Mouse (Mus musculus) midbrain, embryonic 11.5 days (tissue): Measurements from ENCODE around the gene Pecam1. TPM values are rescaled to one million over a fixed set of nuclear protein-coding genes. Genes with fewer than 3 reads are reported as not detected.
"Not testable (repeated sequence)": the region's sequence is repeated elsewhere in the genome, so short reads cannot be mapped to it uniquely, and the experiment has no call there.

ENCODE experiments used
- ATAC-seq: fragments of 200-750 bp; cut with Nextera tagmentation; 2 replicates; pipeline ENCODE4 v1.8.0; 2017; ENCODE audit warnings: moderate TSS enrichment, moderate library complexity; ENCODE audit not compliant: low FRiP score
- DNase-seq: peaks from one replicate; pipeline ENCODE4 v3.0.0; 2015; ENCODE audit warnings: low spot score; ENCODE audit errors: missing footprints
- H3K27ac ChIP-seq: fragments of 300-500 bp; sonication (generic); 2 replicates; pipeline ENCODE4 v1.5.1; 2014; ENCODE audit warnings: low read depth, low read length
- H3K27me3 ChIP-seq: fragments of 300-500 bp; sonication (generic); 2 replicates; pipeline ENCODE4 v1.6.1; 2014; ENCODE audit warnings: mild to moderate bottlenecking, low read length, moderate library complexity, mixed read lengths; ENCODE audit not compliant: control insufficient read depth, insufficient read depth
- H3K36me3 ChIP-seq: fragments of 300-500 bp; sonication (generic); 2 replicates; pipeline ENCODE4 v1.6.1; 2014; ENCODE audit warnings: mild to moderate bottlenecking, low read length, moderate library complexity, mixed read lengths; ENCODE audit not compliant: control insufficient read depth, insufficient read depth
- H3K4me1 ChIP-seq: fragments of 300-500 bp; sonication (generic); 2 replicates; pipeline ENCODE4 v1.6.1; 2014; ENCODE audit warnings: low read length; ENCODE audit not compliant: control insufficient read depth, insufficient read depth
- H3K4me2 ChIP-seq: fragments of 300-500 bp; sonication (generic); 2 replicates; pipeline ENCODE4 v1.6.1; 2014; ENCODE audit warnings: mild to moderate bottlenecking, moderate library complexity
- H3K4me3 ChIP-seq: fragments of 300-500 bp; sonication (generic); 2 replicates; pipeline ENCODE4 v1.5.1; 2014; ENCODE audit warnings: low read depth, low read length
- H3K9ac ChIP-seq: fragments of 300-500 bp; sonication (generic); 2 replicates; pipeline ENCODE4 v1.6.1; 2014; ENCODE audit warnings: low read length
- H3K9me3 ChIP-seq: fragments of 300-500 bp; sonication (generic); 2 replicates; pipeline ENCODE4 v1.6.1; 2016; ENCODE audit warnings: low read length; ENCODE audit not compliant: control insufficient read depth
- WGBS: fragments of 180-500 bp; shearing (Covaris S2); extraction: QIAGEN DNeasy Blood & Tissue Kit; methylation state at CpG from one replicate; pipeline ENCODE4 v1.1.7; 2014; 5-methylcytosine and 5-hydroxymethylcytosine counted together
- polyA plus RNA-seq: library from polyadenylated mRNA; unstranded; fragments of >200 nt; fragmentation: Nextera tagmentation; extraction: Ambion mirVana; gene quantifications from 2 replicates; pipeline ENCODE4 v1.2.1, GENCODE M21; 2014

The Pecam1 gene
- polyA plus RNA-seq, 1 experiment from 2014 or later, result 19.8 TPM

GRCm38 (mm10) chr11:106662634-106663407 lies 87.6 kb downstream of the Pecam1 start:
- Histone ChIP-seq H3K27me3 (no peaks in the 10 kb centered on the region), H3K4me1 (peaks cover 14% of the 10 kb centered on the region), H3K4me2 (no peak overlapping the region), H3K27ac (no peak overlapping the region), H3K9me3 (no peaks in the 10 kb centered on the region), H3K9ac (no peak overlapping the region), H3K4me3 (no peak overlapping the region), H3K36me3 (no peaks in the 10 kb centered on the region)
- DNase-seq (no peak), ATAC-seq (no peak)
- 88% methylated on average over 10 of the region's 11 CpGs for WGBS

GRCm38 (mm10) chr11:106660453-106661081 lies 89.9 kb downstream of the Pecam1 start:
- no peak overlapping the region for H3K4me3 ChIP-seq
- peak overlapping the region; percentile 54 for H3K27ac ChIP-seq
- no peak overlapping the region for H3K4me2 ChIP-seq
- DNase-seq (peak; percentile 89), ATAC-seq (0 out of 2 replicates have a peak, but pooled peaks have one; percentile 24)
- no peaks in the 10 kb centered on the region for H3K9me3 ChIP-seq
- no peaks in the 10 kb centered on the region for H3K27me3 ChIP-seq
- no peaks in the 10 kb centered on the region for H3K36me3 ChIP-seq
- peaks cover 14% of the 10 kb centered on the region for H3K4me1 ChIP-seq
- peak overlapping the region; percentile 7; the same call in 1 of the 2 replicates for H3K9ac ChIP-seq
- WGBS, result 64% methylated on average over 13 of the region's 13 CpGs

DNA sequence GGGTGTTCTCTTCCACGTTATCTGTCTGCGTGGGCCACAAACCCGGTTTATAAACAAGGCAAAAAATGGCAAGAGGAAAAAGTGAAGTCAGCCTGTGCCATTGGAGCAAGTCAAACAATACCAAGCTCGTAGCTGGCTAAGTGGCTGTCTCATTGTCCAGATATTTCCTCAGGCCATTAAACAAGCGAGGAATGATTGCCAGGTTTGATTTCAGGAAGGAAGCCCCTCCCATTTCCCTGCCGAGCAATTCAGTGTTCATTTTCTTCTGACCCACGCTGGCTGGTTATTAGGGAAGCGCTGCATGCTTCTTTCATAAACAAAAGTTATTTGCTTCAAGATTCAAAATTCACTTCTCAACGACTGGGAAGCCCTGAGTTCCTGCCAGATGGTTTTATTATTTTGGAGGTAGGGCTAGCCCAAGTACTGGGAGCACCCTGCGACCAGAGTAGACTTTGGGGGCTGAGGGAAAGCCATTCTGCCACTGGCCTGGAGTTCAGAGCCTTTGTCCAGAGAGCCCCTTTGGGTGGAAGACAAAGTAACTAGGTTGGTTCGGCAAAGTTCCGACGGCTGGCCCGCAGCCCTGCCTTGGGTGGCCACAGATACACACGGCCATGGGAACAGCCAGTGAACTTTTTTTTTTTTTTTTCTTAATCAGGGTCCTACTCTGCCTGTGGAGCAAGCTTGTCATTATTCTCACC lies 90.7 kb downstream of the Pecam1 start:
- Histone ChIP-seq H3K27ac (peak overlapping the region; percentile 54; the same call in 1 of the 2 replicates), H3K9ac (no peak overlapping the region), H3K36me3 (no peaks in the 10 kb centered on the region), H3K27me3 (no peaks in the 10 kb centered on the region), H3K4me1 (peaks cover 14% of the 10 kb centered on the region), H3K4me3 (no peak overlapping the region), H3K9me3 (no peaks in the 10 kb centered on the region), H3K4me2 (no peak overlapping the region)
- no peak for DNase-seq
- ATAC-seq, result no peak
- WGBS, result 65% methylated on average over 15 of the region's 15 CpGs

DNA sequence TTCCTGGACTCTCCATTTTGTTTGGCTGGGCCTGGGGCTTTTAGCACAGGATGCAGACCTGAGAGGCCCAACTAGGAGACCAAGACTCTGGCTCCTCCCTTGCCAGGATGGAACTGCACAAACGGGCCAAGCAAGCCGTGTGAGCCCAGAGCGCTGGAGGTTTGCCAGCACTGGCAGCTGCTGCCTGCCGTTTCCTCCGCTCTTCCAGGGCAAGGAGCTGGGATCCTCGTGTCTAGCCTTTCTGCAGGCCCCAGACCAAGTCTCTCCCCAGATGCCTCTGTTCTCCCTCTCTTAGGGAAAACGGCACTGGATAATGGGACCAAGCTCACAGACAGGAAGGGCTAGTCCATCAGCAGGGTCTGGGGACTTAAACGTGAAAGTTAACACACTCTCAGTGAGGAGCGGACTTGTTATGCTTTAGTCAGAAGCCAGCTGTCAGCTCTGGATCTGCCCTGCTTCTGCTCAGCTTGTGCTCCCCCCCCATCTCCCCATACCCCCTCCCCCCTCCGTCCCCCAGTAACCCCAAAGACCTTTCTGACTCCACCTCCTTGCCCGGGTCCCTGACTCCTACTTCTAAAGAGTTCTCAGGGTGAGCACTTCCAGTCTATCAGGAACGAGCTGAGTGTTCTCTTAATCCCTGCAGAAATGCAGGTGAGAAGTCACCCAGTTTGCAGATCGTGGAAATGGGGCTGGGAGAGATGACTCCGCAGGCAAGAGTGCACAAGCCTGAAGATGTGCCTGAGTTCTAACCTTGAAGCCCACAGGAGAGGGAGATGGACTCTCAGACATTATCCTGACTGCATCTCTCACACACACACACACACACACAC lies 92.2 kb downstream of the Pecam1 start:
- Histone ChIP-seq H3K4me2 (no peak overlapping the region), H3K9ac (no peak overlapping the region; the same call in 1 of the 2 replicates), H3K4me3 (no peak overlapping the region), H3K9me3 (no peaks in the 10 kb centered on the region), H3K27me3 (no peaks in the 10 kb centered on the region), H3K36me3 (no peaks in the 10 kb centered on the region), H3K27ac (no peak overlapping the region), H3K4me1 (peaks cover 14% of the 10 kb centered on the region)
- DNase-seq (no peak), ATAC-seq (no peak)
- 35% methylated on average over 14 of the region's 14 CpGs for WGBS

GRCm38 (mm10) chr11:106656896-106657498 lies 93.4 kb downstream of the Pecam1 start:
- ATAC-seq, DNase-seq, H3K27ac ChIP-seq, H3K4me2 ChIP-seq, H3K36me3 ChIP-seq, H3K27me3 ChIP-seq, H3K9me3 ChIP-seq, H3K9ac ChIP-seq, H3K4me3 ChIP-seq: not testable (repeated sequence)
- WGBS, result 87% methylated on average over 5 of the region's 5 CpGs
- peaks cover 14% of the 10 kb centered on the region for H3K4me1 ChIP-seq

- DNase-seq (peak; percentile 97), ATAC-seq (no peak)
- Histone ChIP-seq H3K9ac (no peak overlapping the region), H3K36me3 (no peaks in the 10 kb centered on the region), H3K4me3 (no peak overlapping the region), H3K9me3 (no peaks in the 10 kb centered on the region), H3K27me3 (no peaks in the 10 kb centered on the region), H3K27ac (no peak overlapping the region), H3K4me2 (no peak overlapping the region), H3K4me1 (no peaks in the 10 kb centered on the region)
- 28% methylated on average over 13 of the region's 13 CpGs for WGBS
These were observed 102.1 kb downstream of the Pecam1 start for GRCm38 (mm10) chr11:106648347-106648746.

DNA sequence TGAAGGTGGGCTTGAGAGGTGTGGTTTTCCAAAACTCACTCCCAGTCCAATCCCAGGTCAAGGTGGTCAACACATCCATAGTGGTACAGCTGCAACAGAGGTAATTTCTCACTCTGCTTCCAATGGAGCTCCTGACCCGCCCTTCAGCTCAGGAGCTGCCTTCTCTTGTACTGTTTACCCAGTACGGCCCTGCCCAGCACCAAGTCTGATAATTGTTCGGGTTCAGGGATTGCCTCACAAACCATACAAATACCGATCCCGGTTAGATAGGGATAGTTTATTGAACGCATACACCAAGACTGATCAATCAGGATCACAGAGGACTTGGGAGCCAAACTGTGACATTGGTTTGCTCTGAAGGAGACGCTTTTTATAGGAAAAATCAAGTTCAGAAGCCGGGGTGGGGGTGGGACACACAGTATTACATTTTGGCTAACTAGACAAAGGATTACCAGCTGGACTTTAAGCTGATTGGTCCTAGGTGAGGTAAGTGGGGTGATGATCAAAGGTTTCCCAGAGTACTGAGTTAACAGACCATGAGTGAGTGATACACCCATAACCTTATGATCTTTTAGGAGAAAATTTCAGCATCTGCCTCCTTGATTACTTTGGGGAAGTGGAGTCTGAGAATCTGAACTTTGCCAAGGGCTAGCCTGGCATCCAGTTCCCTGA lies 107.3 kb downstream of the Pecam1 start:
- Histone ChIP-seq H3K27ac (no peak overlapping the region), H3K27me3 (no peaks in the 10 kb centered on the region), H3K9ac (no peak overlapping the region), H3K36me3 (no peaks in the 10 kb centered on the region), H3K9me3 (no peaks in the 10 kb centered on the region), H3K4me3 (no peak overlapping the region), H3K4me1 (no peaks in the 10 kb centered on the region), H3K4me2 (no peak overlapping the region)
- DNase-seq (no peak), ATAC-seq (no peak)
- WGBS, result 74% methylated on average over 8 of the region's 8 CpGs

DNA sequence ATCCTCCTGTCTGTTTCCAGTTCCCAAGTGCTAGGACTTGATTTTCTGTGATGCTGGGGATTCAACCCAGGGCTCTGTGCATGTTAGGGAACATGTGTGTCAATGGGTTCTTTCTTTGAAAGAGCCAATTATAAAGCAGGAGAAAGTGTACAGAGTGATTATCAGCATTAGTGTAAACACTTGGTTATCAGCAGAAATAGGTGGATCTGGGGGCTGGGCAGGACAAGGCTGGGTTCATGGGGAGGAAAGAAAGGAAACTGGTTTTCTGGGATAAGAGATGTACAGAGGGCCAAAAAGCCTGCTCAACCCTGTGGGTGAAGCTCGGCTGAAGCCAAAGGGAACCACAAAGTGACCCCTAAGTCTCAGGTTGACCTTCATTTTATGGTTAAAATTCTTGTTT lies 108.8 kb downstream of the Pecam1 start:
- Histone ChIP-seq H3K4me1 (no peaks in the 10 kb centered on the region), H3K27ac (no peak overlapping the region), H3K4me3 (no peak overlapping the region), H3K27me3 (no peaks in the 10 kb centered on the region), H3K4me2 (no peak overlapping the region), H3K9me3 (no peaks in the 10 kb centered on the region), H3K36me3 (no peaks in the 10 kb centered on the region), H3K9ac (no peak overlapping the region)
- ATAC-seq (no peak), DNase-seq (no peak)
- 77% methylated on average over 1 of the region's 1 CpGs for WGBS
